In genomic region chr2:169297841-169298627, GRCm38 (mm10) we compare ENCODE assay signal across 8 mouse cellular contexts.
DNase-seq lines count a peak whose midpoint lies in the region; ATAC-seq lines count a peak whose summit lies in the region.

No protein-coding gene starts in this region.

- H3K4me2 ChIP-seq in hindbrain, embryonic 16.5 days (ENCODE audit: low read length), result peak overlapping the region; percentile 46
- H3K4me2 ChIP-seq in liver, embryonic 11.5 days, result peak overlapping the region; percentile 15

- peak overlapping the region; percentile 24 for H3K9ac ChIP-seq in hindbrain, embryonic 16.5 days (ENCODE audit: low read depth, low read length)
- no peak overlapping the region for H3K9ac ChIP-seq in liver, embryonic 11.5 days (ENCODE audit: low read depth, low read length)

- peaks cover 10% of the 10 kb centered on the region for H3K4me1 ChIP-seq in hindbrain, embryonic 16.5 days (ENCODE audit: control insufficient read depth, insufficient read depth, low read depth, low read length)
- no peaks in the 10 kb centered on the region for H3K4me1 ChIP-seq in liver, embryonic 11.5 days (replicated peaks; ENCODE audit: control insufficient read depth, insufficient read depth, low read length)

- no peaks in the 10 kb centered on the region for H3K9me3 ChIP-seq in hindbrain, embryonic 16.5 days (ENCODE audit: control insufficient read depth, low read length)
- H3K9me3 ChIP-seq in liver, embryonic 11.5 days (ENCODE audit: control insufficient read depth, low read length), result no peaks in the 10 kb centered on the region

- H3K4me3 ChIP-seq in hindbrain, embryonic 16.5 days (ENCODE audit: low read length), result peak overlapping the region; percentile 15; the same call in 1 of the 2 replicates
- H3K4me3 ChIP-seq in liver, embryonic 11.5 days (ENCODE audit: low read depth, low read length), result no peak overlapping the region

- intact Hi-C loops in left cerebral cortex, postnatal 4 days (cut with DNase I), result no loop called here

- no peaks in the 10 kb centered on the region for H3K36me3 ChIP-seq in hindbrain, embryonic 16.5 days (ENCODE audit: control insufficient read depth, insufficient read depth, low read length)
- no peaks in the 10 kb centered on the region for H3K36me3 ChIP-seq in liver, embryonic 11.5 days (ENCODE audit: control insufficient read depth, insufficient read depth, low read length)

- 9% methylated on average over 21 of the region's 21 CpGs for WGBS in hindbrain, embryonic 16.5 days
- WGBS in liver, embryonic 11.5 days, result 32% methylated on average over 21 of the region's 21 CpGs

- peak; percentile 89 for ATAC-seq in hindbrain, embryonic 16.5 days
- no peak for ATAC-seq in liver, embryonic 11.5 days (replicated peaks; ENCODE audit: low FRiP score)

- no peaks in the 10 kb centered on the region for H3K27me3 ChIP-seq in hindbrain, embryonic 16.5 days (replicated peaks; ENCODE audit: control insufficient read depth, insufficient read depth, low read length)
- no peaks in the 10 kb centered on the region for H3K27me3 ChIP-seq in liver, embryonic 11.5 days (replicated peaks; ENCODE audit: control insufficient read depth, insufficient read depth, low read length)

- peak overlapping the region; percentile 63 for H3K27ac ChIP-seq in hindbrain, embryonic 16.5 days (ENCODE audit: low read depth, low read length)
- no peak overlapping the region for H3K27ac ChIP-seq in liver, embryonic 11.5 days (ENCODE audit: low read depth, low read length)

- DNase-seq in left cerebral cortex, postnatal 4 days, result peak; percentile 44
- DNase-seq in left cerebral cortex, adult 18-20 months (ENCODE audit: low spot score in 2 of 2), result no peak
- DNase-seq in forelimb bud, embryonic 11.5 days (ENCODE audit: low read depth, low spot score), result peak; percentile 51
- DNase-seq in liver, embryonic 11.5 days (ENCODE audit: low spot score), result peak; percentile 32
- DNase-seq in retina, postnatal 1 day, result peak; percentile 70
- DNase-seq in cerebellum, postnatal 25 days, result no peak
- DNase-seq in cerebellum, adult 8-10 months, result no peak

Comparison
In these comparisons a context has a peak if more than half of its experiments do, and no peak if none do; other contexts are left out.
1. DNase-seq: peak in left cerebral cortex, postnatal 4 days (single experiment), forelimb bud, embryonic 11.5 days (single experiment), liver, embryonic 11.5 days (single experiment) and retina, postnatal 1 day (single experiment); none in left cerebral cortex, adult 18-20 months (0 of 2), cerebellum, postnatal 25 days (0 of 2) and cerebellum, adult 8-10 months (single experiment).